Mouse (Mus musculus): ENCODE data around the gene Ncf1. TPM values are rescaled to one million over a fixed set of nuclear protein-coding genes. Genes with fewer than 3 reads are reported as not detected.
A peak's percentile ranks its signal among the peaks of the same experiment; 100 is the strongest.

The Ncf1 gene
- polyA plus RNA-seq, 1 experiment from 2014 or later = 3.1 TPM

- H3K4me3 ChIP-seq (ENCODE audit: low read depth, low read length) = no peak overlapping the region
- H3K9ac ChIP-seq (ENCODE audit: low read length) = no peak overlapping the region
- H3K4me2 ChIP-seq = no peak overlapping the region
- no peaks in the 10 kb centered on the region for H3K27me3 ChIP-seq (ENCODE audit: control insufficient read depth, insufficient read depth, low read length)
- H3K9me3 ChIP-seq (ENCODE audit: control insufficient read depth, low read length) = no peaks in the 10 kb centered on the region
- ATAC-seq (ENCODE audit: low FRiP score) = no peak
- H3K36me3 ChIP-seq (ENCODE audit: control insufficient read depth, insufficient read depth, low read length) = no peaks in the 10 kb centered on the region
- peaks cover 10% of the 10 kb centered on the region; the same call in 1 of the 2 replicates for H3K4me1 ChIP-seq (ENCODE audit: control insufficient read depth, insufficient read depth, low read length)
- DNase-seq (ENCODE audit: low spot score, missing footprints) = no peak
- H3K27ac ChIP-seq (ENCODE audit: low read depth, low read length) = no peak overlapping the region
- WGBS = 76% methylated on average over 3 of the region's 3 CpGs
These were observed 47.3 kb downstream of the Ncf1 start for GRCm38 (mm10) chr5:134182172-134182571.

- no peak for ATAC-seq (ENCODE audit: low FRiP score)
- no peaks in the 10 kb centered on the region for H3K36me3 ChIP-seq (ENCODE audit: control insufficient read depth, insufficient read depth, low read length)
- WGBS = 28% methylated on average over 7 of the region's 7 CpGs
These were observed 49.6 kb downstream of the Ncf1 start for GRCm38 (mm10) chr5:134179871-134180270.

GRCm38 (mm10) chr5:134178536-134178935 lies 50.9 kb downstream of the Ncf1 start:
- WGBS = 82% methylated on average over 7 of the region's 7 CpGs
- H3K9ac ChIP-seq (ENCODE audit: low read length) = no peak overlapping the region

More at GRCm38 (mm10) chr5:134179871-134180270, 49.6 kb downstream of the Ncf1 start:
- H3K4me3 ChIP-seq (ENCODE audit: low read depth, low read length) = no peak overlapping the region
- H3K27ac ChIP-seq (ENCODE audit: low read depth, low read length) = no peak overlapping the region
- H3K27me3 ChIP-seq (ENCODE audit: control insufficient read depth, insufficient read depth, low read length) = no peaks in the 10 kb centered on the region
- peak; percentile 95 for DNase-seq (ENCODE audit: low spot score, missing footprints)
- peaks cover 13% of the 10 kb centered on the region; the same call in 1 of the 2 replicates for H3K4me1 ChIP-seq (ENCODE audit: control insufficient read depth, insufficient read depth, low read length)
- no peak overlapping the region for H3K9ac ChIP-seq (ENCODE audit: low read length)
- no peak overlapping the region for H3K4me2 ChIP-seq
- H3K9me3 ChIP-seq (ENCODE audit: control insufficient read depth, low read length) = no peaks in the 10 kb centered on the region

GRCm38 (mm10) chr5:134176169-134176881 lies 53.1 kb downstream of the Ncf1 start, which contains the start of gene Rcc1l:
Gene Rcc1l (minus strand): TSS chr5:134176774.
- Histone ChIP-seq H3K9me3 (ENCODE audit: control insufficient read depth, low read length) (no peaks in the 10 kb centered on the region), H3K27me3 (ENCODE audit: control insufficient read depth, insufficient read depth, low read length) (no peaks in the 10 kb centered on the region), H3K9ac (ENCODE audit: low read length) (peak within 1 kb of the TSS; percentile 81), H3K4me3 (ENCODE audit: low read depth, low read length) (peak within 1 kb of the TSS; percentile 93), H3K4me1 (ENCODE audit: control insufficient read depth, insufficient read depth, low read length) (peaks cover 3% of the 10 kb centered on the region; the same call in 1 of the 2 replicates), H3K4me2 (peak within 1 kb of the TSS; percentile 85), H3K27ac (ENCODE audit: low read depth, low read length) (peak within 1 kb of the TSS; percentile 42; the same call in 1 of the 2 replicates), H3K36me3 (ENCODE audit: control insufficient read depth, insufficient read depth, low read length) (no peaks in the 10 kb centered on the region)
- DNase-seq (ENCODE audit: low spot score, missing footprints) = peak; percentile 97
- under 1% methylated on average over 62 of the region's 72 CpGs for WGBS
- ATAC-seq (ENCODE audit: low FRiP score) = peak; percentile 93

More at GRCm38 (mm10) chr5:134178536-134178935, 50.9 kb downstream of the Ncf1 start:
- Histone ChIP-seq H3K27ac (ENCODE audit: low read depth, low read length) (no peak overlapping the region), H3K4me3 (ENCODE audit: low read depth, low read length) (no peak overlapping the region), H3K9me3 (ENCODE audit: control insufficient read depth, low read length) (no peaks in the 10 kb centered on the region), H3K27me3 (ENCODE audit: control insufficient read depth, insufficient read depth, low read length) (no peaks in the 10 kb centered on the region), H3K4me1 (ENCODE audit: control insufficient read depth, insufficient read depth, low read length) (peaks cover 13% of the 10 kb centered on the region; the same call in 1 of the 2 replicates), H3K4me2 (no peak overlapping the region), H3K36me3 (ENCODE audit: control insufficient read depth, insufficient read depth, low read length) (no peaks in the 10 kb centered on the region)
- no peak for DNase-seq (ENCODE audit: low spot score, missing footprints)
- ATAC-seq (ENCODE audit: low FRiP score) = no peak

GRCm38 (mm10) chr5:134175696-134176095 lies 53.7 kb downstream of the Ncf1 start:
- H3K4me3 ChIP-seq (ENCODE audit: low read depth, low read length) = peak overlapping the region; percentile 93
- no peak for DNase-seq (ENCODE audit: low spot score, missing footprints)
- H3K4me2 ChIP-seq = peak overlapping the region; percentile 85
- ATAC-seq (ENCODE audit: low FRiP score) = 0 out of 2 replicates have a peak, but pooled peaks have one; percentile 10
- H3K4me1 ChIP-seq (ENCODE audit: control insufficient read depth, insufficient read depth, low read length) = peaks cover 3% of the 10 kb centered on the region; the same call in 1 of the 2 replicates
- no peaks in the 10 kb centered on the region for H3K36me3 ChIP-seq (ENCODE audit: control insufficient read depth, insufficient read depth, low read length)
- H3K27ac ChIP-seq (ENCODE audit: low read depth, low read length) = 0 out of 2 replicates have a peak overlapping the region, but pooled peaks have one; percentile 42
- no peaks in the 10 kb centered on the region for H3K27me3 ChIP-seq (ENCODE audit: control insufficient read depth, insufficient read depth, low read length)
- H3K9ac ChIP-seq (ENCODE audit: low read length) = peak overlapping the region; percentile 81
- no peaks in the 10 kb centered on the region for H3K9me3 ChIP-seq (ENCODE audit: control insufficient read depth, low read length)
- whole genome bisulfite sequencing = 9% methylated on average over 10 of the region's 10 CpGs

- H3K36me3 ChIP-seq (ENCODE audit: control insufficient read depth, insufficient read depth, low read length) = no peaks in the 10 kb centered on the region
- H3K4me2 ChIP-seq = no peak overlapping the region
- DNase-seq (ENCODE audit: low spot score, missing footprints) (no peak), ATAC-seq (ENCODE audit: low FRiP score) (no peak)
- H3K9me3 ChIP-seq (ENCODE audit: control insufficient read depth, low read length) = no peaks in the 10 kb centered on the region
- 43% methylated on average over 4 of the region's 4 CpGs for WGBS
- H3K4me1 ChIP-seq (ENCODE audit: control insufficient read depth, insufficient read depth, low read length) = peaks cover 3% of the 10 kb centered on the region; the same call in 1 of the 2 replicates
- H3K27ac ChIP-seq (ENCODE audit: low read depth, low read length) = no peak overlapping the region
- H3K9ac ChIP-seq (ENCODE audit: low read length) = no peak overlapping the region
- H3K4me3 ChIP-seq (ENCODE audit: low read depth, low read length) = no peak overlapping the region
- H3K27me3 ChIP-seq (ENCODE audit: control insufficient read depth, insufficient read depth, low read length) = no peaks in the 10 kb centered on the region
These were observed 56.2 kb downstream of the Ncf1 start for GRCm38 (mm10) chr5:134173206-134173605.

- DNase-seq (ENCODE audit: low spot score, missing footprints) = no peak
- Histone ChIP-seq H3K9ac (ENCODE audit: low read length) (no peak overlapping the region), H3K4me3 (ENCODE audit: low read depth, low read length) (no peak overlapping the region), H3K27ac (ENCODE audit: low read depth, low read length) (no peak overlapping the region), H3K4me1 (ENCODE audit: control insufficient read depth, insufficient read depth, low read length) (no peaks in the 10 kb centered on the region), H3K4me2 (no peak overlapping the region), H3K9me3 (ENCODE audit: control insufficient read depth, low read length) (no peaks in the 10 kb centered on the region), H3K27me3 (ENCODE audit: control insufficient read depth, insufficient read depth, low read length) (no peaks in the 10 kb centered on the region), H3K36me3 (ENCODE audit: control insufficient read depth, insufficient read depth, low read length) (no peaks in the 10 kb centered on the region)
- ATAC-seq (ENCODE audit: low FRiP score) = no peak
- WGBS = 95% methylated on average over 8 of the region's 8 CpGs
These were observed 59.3 kb downstream of the Ncf1 start for GRCm38 (mm10) chr5:134170167-134170566.

Other genes with a start within 250 kb of the Ncf1 start
- 10.8 and 11.7 TPM in 2 replicates for gene Castor2, start 129.9 kb downstream of the Ncf1 start, polyA plus RNA-seq (2014; fragmentation: Nextera tagmentation; extraction: Ambion mirVana)
- gene Rcc1l, start 52.9 kb downstream of the Ncf1 start, polyA plus RNA-seq (2014; fragmentation: Nextera tagmentation; extraction: Ambion mirVana) = 24.5 and 27.5 TPM in 2 replicates
- gene Gtf2ird2, start 45.6 kb downstream of the Ncf1 start, polyA plus RNA-seq (2014; fragmentation: Nextera tagmentation; extraction: Ambion mirVana) = 6.6 and 7.4 TPM in 2 replicates
- 179 and 190 TPM in 2 replicates for gene Gtf2i, start 85.1 kb upstream of the Ncf1 start, polyA plus RNA-seq (2014; fragmentation: Nextera tagmentation; extraction: Ambion mirVana)
- gene Gtf2ird1, start 227.1 kb upstream of the Ncf1 start, polyA plus RNA-seq (2014; fragmentation: Nextera tagmentation; extraction: Ambion mirVana) = 86.5 and 88.1 TPM in 2 replicates

All from midbrain, embryonic 11.5 days (tissue).